Comparison of ENCODE assay signal across 8 mouse cellular contexts in genomic region chr16:14162988-14163416, GRCm38 (mm10). TPM values are rescaled to one million over a fixed set of nuclear protein-coding genes. Genes with fewer than 3 reads are reported as not detected.
DNase-seq lines count a peak whose midpoint lies in the region; ATAC-seq and TF ChIP-seq lines count a peak whose summit lies in the region.

Nde1 (plus strand) TSS chr16:14163275.
Marf1 (minus strand) TSS chr16:14163351.

- H3K27ac ChIP-seq in brown adipose tissue, adult 24 weeks (replicated peaks; ENCODE audit: low read depth, low read length), result peak within 1 kb of the TSS; percentile 63
- peak within 1 kb of the TSS; percentile 73 for H3K27ac ChIP-seq in heart, embryonic 12.5 days (ENCODE audit: poor library complexity, severe bottlenecking)
- H3K27ac ChIP-seq in kidney, embryonic 16.5 days (ENCODE audit: low read length), result peak within 1 kb of the TSS; percentile 93
- H3K27ac ChIP-seq in liver, adult 2 months (replicated peaks; ENCODE audit: insufficient read depth, low read depth, low read length), result peak within 1 kb of the TSS; percentile 93

- H3K4me3 ChIP-seq in brown adipose tissue, adult 24 weeks (ENCODE audit: insufficient read depth, low read depth, low read length), result peak within 1 kb of the TSS; percentile 78
- H3K4me3 ChIP-seq in heart, embryonic 12.5 days, result peak within 1 kb of the TSS; percentile 80
- H3K4me3 ChIP-seq in kidney, embryonic 16.5 days (ENCODE audit: low read length), result peak within 1 kb of the TSS; percentile 63
- peak within 1 kb of the TSS; percentile 84 for H3K4me3 ChIP-seq in liver, adult 2 months (ENCODE audit: insufficient read depth, low read depth, low read length)

- H3K4me1 ChIP-seq in brown adipose tissue, adult 24 weeks (ENCODE audit: control insufficient read depth, insufficient read depth, insufficient read length, low read length), result no peaks in the 10 kb centered on the region
- peaks cover 30% of the 10 kb centered on the region for H3K4me1 ChIP-seq in heart, embryonic 12.5 days (replicated peaks)
- peaks cover 29% of the 10 kb centered on the region for H3K4me1 ChIP-seq in kidney, embryonic 16.5 days (ENCODE audit: insufficient read depth, low read length)
- H3K4me1 ChIP-seq in liver, adult 2 months (ENCODE audit: control insufficient read depth, insufficient read depth, low read length), result peaks cover 10% of the 10 kb centered on the region

- ATAC-seq in CD4-positive, CD25-positive, alpha-beta regulatory T cell, adult 4 months, result peak; percentile 68
- peak; percentile 80 for ATAC-seq in erythroid progenitor cell, adult 5-6 weeks (replicated peaks; ENCODE audit: low FRiP score, poor library complexity, severe bottlenecking)
- peak; percentile 92 for ATAC-seq in heart, embryonic 12.5 days (ENCODE audit: insufficient number of reproducible peaks, low FRiP score)
- peak; percentile 91 for ATAC-seq in kidney, embryonic 16.5 days (ENCODE audit: low FRiP score, low TSS enrichment)
- ATAC-seq in monocyte, adult 5-6 weeks (replicated peaks; ENCODE audit: insufficient number of reproducible peaks, low FRiP score, low TSS enrichment, poor library complexity, severe bottlenecking), result peak; percentile 60

- TF ChIP-seq POLR2A in liver, adult 2 months (IDR thresholded peaks at IDR 0.05; ENCODE audit: extremely low read depth, insufficient read depth, low read length), result peak; percentile 77

- no peaks in the 10 kb centered on the region for H3K9me3 ChIP-seq in heart, embryonic 12.5 days (replicated peaks)
- H3K9me3 ChIP-seq in kidney, embryonic 16.5 days (ENCODE audit: low read length), result no peaks in the 10 kb centered on the region

- H3K36me3 ChIP-seq in heart, embryonic 12.5 days, result peaks cover 11% of the 10 kb centered on the region
- no peaks in the 10 kb centered on the region for H3K36me3 ChIP-seq in kidney, embryonic 16.5 days (ENCODE audit: insufficient read depth, low read length)
- no peaks in the 10 kb centered on the region for H3K36me3 ChIP-seq in liver, adult 2 months (ENCODE audit: control insufficient read depth, insufficient read depth, low read length)

- DNase-seq in liver, adult 2 months (ENCODE audit: extremely low read depth, low read depth, low spot score), result peak; percentile 87
- peak; percentile 94 to 96 for DNase-seq in spleen, postnatal 4 days (ENCODE audit: low spot score in 2 of 2)

- H3K79me2 ChIP-seq in liver, adult 2 months (ENCODE audit: control insufficient read depth, insufficient read depth, low read length), result peaks cover 16% of the 10 kb centered on the region

- H3K27me3 ChIP-seq in heart, embryonic 12.5 days (replicated peaks), result no peaks in the 10 kb centered on the region
- H3K27me3 ChIP-seq in kidney, embryonic 16.5 days (ENCODE audit: insufficient read depth, low read length), result no peaks in the 10 kb centered on the region
- no peaks in the 10 kb centered on the region for H3K27me3 ChIP-seq in liver, adult 2 months (ENCODE audit: control insufficient read depth, insufficient read depth, low read length)

- no peak for TF ChIP-seq CTCF in liver, adult 2 months (IDR thresholded peaks at IDR 0.05; ENCODE audit: low read depth, low read length)

- peak within 1 kb of the TSS; percentile 91 for H3K9ac ChIP-seq in heart, embryonic 12.5 days
- peak within 1 kb of the TSS; percentile 76 for H3K9ac ChIP-seq in kidney, embryonic 16.5 days (replicated peaks; ENCODE audit: low read length)
- peak within 1 kb of the TSS; percentile 84 for H3K9ac ChIP-seq in liver, adult 2 months (ENCODE audit: low read depth, low read length)

- H3K4me2 ChIP-seq in heart, embryonic 12.5 days, result peak within 1 kb of the TSS; percentile 76
- H3K4me2 ChIP-seq in kidney, embryonic 16.5 days (replicated peaks; ENCODE audit: low read depth, low read length), result peak within 1 kb of the TSS; percentile 65

- 0% methylated on average over 39 of the region's 43 CpGs for WGBS in heart, embryonic 12.5 days
- WGBS in kidney, embryonic 16.5 days, result under 1% methylated on average over 40 of the region's 43 CpGs
- WGBS in liver, adult 2 months, result under 1% methylated on average over 43 of the region's 43 CpGs

RNA-seq across cellular contexts. Expression of gene Nde1, which starts in this region (rescaled TPM):
- 100 to 1,000 TPM in 1 of 2 experiments, 10 to 100 TPM in 1; 83.0 to 129 TPM for polyA plus RNA-seq in CD4-positive, CD25-positive, alpha-beta regulatory T cell, adult 4 months (2017; shearing (Covaris generic))
- 14.3 and 16.5 TPM in 2 replicates for polyA plus RNA-seq in brown adipose tissue, adult 24 weeks (2012; ENCODE audit: insufficient read depth, insufficient read length, missing spikeins)
- total RNA-seq in erythroid progenitor cell, adult 5-6 weeks (2015; ENCODE audit: low replicate concordance), result 258 and 271 TPM in 2 replicates
- total RNA-seq in erythroid progenitor cell, adult 5-6 weeks (2017; ENCODE audit: low replicate concordance), result 377 and 447 TPM in 2 replicates
- 77.5 and 80.1 TPM in 2 replicates for polyA plus RNA-seq in heart, embryonic 12.5 days (2016; fragmentation: Nextera tagmentation; extraction: Ambion mirVana)
- 129 and 134 TPM in 2 replicates for polyA plus RNA-seq in kidney, embryonic 16.5 days (2015; fragmentation: Nextera tagmentation; extraction: Ambion mirVana)
- total RNA-seq in liver, adult 2 months (2014; rRNA removed), result 9.4 and 12.3 TPM in 2 replicates
- 14.4 and 14.5 TPM in 2 replicates for polyA plus RNA-seq in liver, adult 2 months (2012; rRNA removed)
- total RNA-seq in monocyte, adult 5-6 weeks (2017), result 37.1 to 76.9 TPM (median 41.7 TPM) in 3 replicates

RNA-seq across cellular contexts. Expression of gene Marf1, which starts in this region (rescaled TPM):
- polyA plus RNA-seq in CD4-positive, CD25-positive, alpha-beta regulatory T cell, adult 4 months (2017; shearing (Covaris generic)), result 10 to 100 TPM; 24.5 to 30.0 TPM
- 12.3 and 14.0 TPM in 2 replicates for polyA plus RNA-seq in brown adipose tissue, adult 24 weeks (2012; ENCODE audit: insufficient read depth, insufficient read length, missing spikeins)
- total RNA-seq in erythroid progenitor cell, adult 5-6 weeks (2015; ENCODE audit: low replicate concordance), result 62.9 and 82.9 TPM in 2 replicates
- 53.7 and 56.2 TPM in 2 replicates for total RNA-seq in erythroid progenitor cell, adult 5-6 weeks (2017; ENCODE audit: low replicate concordance)
- 9.2 and 9.4 TPM in 2 replicates for polyA plus RNA-seq in heart, embryonic 12.5 days (2016; fragmentation: Nextera tagmentation; extraction: Ambion mirVana)
- 16.3 and 18.6 TPM in 2 replicates for polyA plus RNA-seq in kidney, embryonic 16.5 days (2015; fragmentation: Nextera tagmentation; extraction: Ambion mirVana)
- total RNA-seq in liver, adult 2 months (2014; rRNA removed), result 26.4 and 36.2 TPM in 2 replicates
- 10.7 and 11.3 TPM in 2 replicates for polyA plus RNA-seq in liver, adult 2 months (2012; rRNA removed)
- 23.1 to 49.6 TPM (median 23.7 TPM) in 3 replicates for total RNA-seq in monocyte, adult 5-6 weeks (2017)

Comparison
In these comparisons a context has a peak if more than half of its experiments do, and no peak if none do; other contexts are left out.
1. Peak in every context shown above with its lines: DNase-seq, ATAC-seq, H3K4me3 ChIP-seq and H3K27ac ChIP-seq.